Mouse (Mus musculus): ENCODE data around the gene Fgd3. TPM values are rescaled to one million over a fixed set of nuclear protein-coding genes. Genes with fewer than 3 reads are reported as not detected.

Gene Fgd3
- polyA plus RNA-seq (2015; fragmentation: Nextera tagmentation; extraction: Ambion mirVana), result 0.82 and 1.2 TPM in 2 replicates

GRCm38 (mm10) chr13:49320040-49320439 lies at the start of gene Fgd3:
Fgd3 (minus strand) TSS chr13:49320311.
- Histone ChIP-seq H3K9ac (ENCODE audit: low read depth, low read length) (peak within 1 kb of the TSS; percentile 46; the same call in 1 of the 2 replicates), H3K27ac (ENCODE audit: low read length) (no peak within 1 kb of the TSS), H3K36me3 (ENCODE audit: control insufficient read depth, insufficient read depth, low read length) (no peaks in the 10 kb centered on the region), H3K27me3 (replicated peaks; ENCODE audit: control insufficient read depth, insufficient read depth, low read length) (no peaks in the 10 kb centered on the region), H3K4me1 (ENCODE audit: control insufficient read depth, insufficient read depth, low read length) (peaks cover 8% of the 10 kb centered on the region), H3K4me2 (ENCODE audit: low read depth, low read length) (peak within 1 kb of the TSS; percentile 32), H3K9me3 (ENCODE audit: control insufficient read depth, low read length) (no peaks in the 10 kb centered on the region), H3K4me3 (ENCODE audit: low read length) (no peak within 1 kb of the TSS)
- 5% methylated on average over 10 of the region's 10 CpGs for WGBS
- peak; percentile 76 for ATAC-seq

GRCm38 (mm10) chr13:49369404-49369803 lies 49.3 kb upstream of the Fgd3 start:
- 90% methylated on average over 10 of the region's 10 CpGs for WGBS
- no peak for ATAC-seq

GRCm38 (mm10) chr13:49367657-49368440 lies 47.7 kb upstream of the Fgd3 start:
- Histone ChIP-seq H3K9me3 (ENCODE audit: control insufficient read depth, low read length) (no peaks in the 10 kb centered on the region), H3K36me3 (ENCODE audit: control insufficient read depth, insufficient read depth, low read length) (peaks cover 3% of the 10 kb centered on the region), H3K27ac (ENCODE audit: low read length) (no peak overlapping the region), H3K9ac (ENCODE audit: low read depth, low read length) (no peak overlapping the region), H3K27me3 (replicated peaks; ENCODE audit: control insufficient read depth, insufficient read depth, low read length) (no peaks in the 10 kb centered on the region), H3K4me2 (ENCODE audit: low read depth, low read length) (no peak overlapping the region), H3K4me3 (ENCODE audit: low read length) (no peak overlapping the region), H3K4me1 (ENCODE audit: control insufficient read depth, insufficient read depth, low read length) (peaks cover 32% of the 10 kb centered on the region)
- no peak for ATAC-seq
- 77% methylated on average over 4 of the region's 4 CpGs for WGBS

More at GRCm38 (mm10) chr13:49369404-49369803, 49.3 kb upstream of the Fgd3 start:
- H3K4me1 ChIP-seq (ENCODE audit: control insufficient read depth, insufficient read depth, low read length), result peaks cover 28% of the 10 kb centered on the region
- H3K4me3 ChIP-seq (ENCODE audit: low read length), result no peak overlapping the region
- no peaks in the 10 kb centered on the region for H3K27me3 ChIP-seq (replicated peaks; ENCODE audit: control insufficient read depth, insufficient read depth, low read length)
- no peak overlapping the region for H3K9ac ChIP-seq (ENCODE audit: low read depth, low read length)
- no peaks in the 10 kb centered on the region for H3K9me3 ChIP-seq (ENCODE audit: control insufficient read depth, low read length)
- H3K36me3 ChIP-seq (ENCODE audit: control insufficient read depth, insufficient read depth, low read length), result peaks cover 6% of the 10 kb centered on the region
- no peak overlapping the region for H3K4me2 ChIP-seq (ENCODE audit: low read depth, low read length)
- no peak overlapping the region for H3K27ac ChIP-seq (ENCODE audit: low read length)

- no peak for ATAC-seq
- 67% methylated on average over 2 of the region's 2 CpGs for WGBS
Measured at GRCm38 (mm10) chr13:49364716-49365115, 44.6 kb upstream of the Fgd3 start.

GRCm38 (mm10) chr13:49362804-49363203 lies 42.7 kb upstream of the Fgd3 start:
- 0 out of 2 replicates have a peak, but pooled peaks have one; percentile 3 for ATAC-seq
- H3K27ac ChIP-seq (ENCODE audit: low read length), result no peak overlapping the region
- 84% methylated on average over 2 of the region's 2 CpGs for WGBS

More at GRCm38 (mm10) chr13:49364716-49365115, 44.6 kb upstream of the Fgd3 start:
- H3K4me1 ChIP-seq (ENCODE audit: control insufficient read depth, insufficient read depth, low read length), result peaks cover 24% of the 10 kb centered on the region
- H3K36me3 ChIP-seq (ENCODE audit: control insufficient read depth, insufficient read depth, low read length), result peaks cover 3% of the 10 kb centered on the region
- H3K27ac ChIP-seq (ENCODE audit: low read length), result no peak overlapping the region
- H3K4me3 ChIP-seq (ENCODE audit: low read length), result no peak overlapping the region
- H3K27me3 ChIP-seq (replicated peaks; ENCODE audit: control insufficient read depth, insufficient read depth, low read length), result no peaks in the 10 kb centered on the region
- H3K9ac ChIP-seq (ENCODE audit: low read depth, low read length), result no peak overlapping the region
- no peaks in the 10 kb centered on the region for H3K9me3 ChIP-seq (ENCODE audit: control insufficient read depth, low read length)
- no peak overlapping the region for H3K4me2 ChIP-seq (ENCODE audit: low read depth, low read length)

GRCm38 (mm10) chr13:49362364-49362763 lies 42.3 kb upstream of the Fgd3 start:
- no peaks in the 10 kb centered on the region for H3K36me3 ChIP-seq (ENCODE audit: control insufficient read depth, insufficient read depth, low read length)
- H3K4me2 ChIP-seq (ENCODE audit: low read depth, low read length), result no peak overlapping the region
- H3K9ac ChIP-seq (ENCODE audit: low read depth, low read length), result 0 out of 2 replicates have a peak overlapping the region, but pooled peaks have one; percentile 12
- H3K27me3 ChIP-seq (replicated peaks; ENCODE audit: control insufficient read depth, insufficient read depth, low read length), result no peaks in the 10 kb centered on the region
- WGBS, result 73% methylated on average over 7 of the region's 7 CpGs
- no peak overlapping the region for H3K4me3 ChIP-seq (ENCODE audit: low read length)
- H3K27ac ChIP-seq (ENCODE audit: low read length), result no peak overlapping the region
- peak; percentile 22; the same call in 1 of the 2 replicates for ATAC-seq
- H3K4me1 ChIP-seq (ENCODE audit: control insufficient read depth, insufficient read depth, low read length), result peaks cover 20% of the 10 kb centered on the region
- no peaks in the 10 kb centered on the region for H3K9me3 ChIP-seq (ENCODE audit: control insufficient read depth, low read length)

More at GRCm38 (mm10) chr13:49362804-49363203, 42.7 kb upstream of the Fgd3 start:
- Histone ChIP-seq H3K4me2 (ENCODE audit: low read depth, low read length) (no peak overlapping the region), H3K4me3 (ENCODE audit: low read length) (no peak overlapping the region), H3K36me3 (ENCODE audit: control insufficient read depth, insufficient read depth, low read length) (no peaks in the 10 kb centered on the region), H3K4me1 (ENCODE audit: control insufficient read depth, insufficient read depth, low read length) (peaks cover 23% of the 10 kb centered on the region), H3K9ac (ENCODE audit: low read depth, low read length) (no peak overlapping the region), H3K27me3 (replicated peaks; ENCODE audit: control insufficient read depth, insufficient read depth, low read length) (no peaks in the 10 kb centered on the region), H3K9me3 (ENCODE audit: control insufficient read depth, low read length) (no peaks in the 10 kb centered on the region)

- Histone ChIP-seq H3K4me2 (ENCODE audit: low read depth, low read length) (no peak overlapping the region), H3K4me1 (ENCODE audit: control insufficient read depth, insufficient read depth, low read length) (peaks cover 20% of the 10 kb centered on the region), H3K4me3 (ENCODE audit: low read length) (no peak overlapping the region), H3K9me3 (ENCODE audit: control insufficient read depth, low read length) (no peaks in the 10 kb centered on the region), H3K9ac (ENCODE audit: low read depth, low read length) (no peak overlapping the region), H3K27ac (ENCODE audit: low read length) (no peak overlapping the region), H3K36me3 (ENCODE audit: control insufficient read depth, insufficient read depth, low read length) (no peaks in the 10 kb centered on the region), H3K27me3 (replicated peaks; ENCODE audit: control insufficient read depth, insufficient read depth, low read length) (no peaks in the 10 kb centered on the region)
- WGBS, result 21% methylated on average over 3 of the region's 3 CpGs
- ATAC-seq, result no peak
Measured at GRCm38 (mm10) chr13:49360906-49361406, 40.8 kb upstream of the Fgd3 start.

- Histone ChIP-seq H3K9me3 (ENCODE audit: control insufficient read depth, low read length) (no peaks in the 10 kb centered on the region), H3K4me3 (ENCODE audit: low read length) (no peak overlapping the region), H3K27me3 (replicated peaks; ENCODE audit: control insufficient read depth, insufficient read depth, low read length) (no peaks in the 10 kb centered on the region), H3K9ac (ENCODE audit: low read depth, low read length) (no peak overlapping the region), H3K4me1 (ENCODE audit: control insufficient read depth, insufficient read depth, low read length) (peaks cover 15% of the 10 kb centered on the region), H3K36me3 (ENCODE audit: control insufficient read depth, insufficient read depth, low read length) (no peaks in the 10 kb centered on the region), H3K4me2 (ENCODE audit: low read depth, low read length) (no peak overlapping the region), H3K27ac (ENCODE audit: low read length) (no peak overlapping the region)
- no peak for ATAC-seq
- WGBS, result 85% methylated on average over 3 of the region's 3 CpGs
Measured at GRCm38 (mm10) chr13:49358184-49358583, 38.1 kb upstream of the Fgd3 start.

- 92% methylated on average over 8 of the region's 8 CpGs for WGBS
Measured at GRCm38 (mm10) chr13:49357367-49358026, 37.4 kb upstream of the Fgd3 start.

More at GRCm38 (mm10) chr13:49357367-49358026, 37.4 kb upstream of the Fgd3 start:
- no peak for ATAC-seq
- peaks cover 19% of the 10 kb centered on the region for H3K4me1 ChIP-seq (ENCODE audit: control insufficient read depth, insufficient read depth, low read length)
- H3K36me3 ChIP-seq (ENCODE audit: control insufficient read depth, insufficient read depth, low read length), result no peaks in the 10 kb centered on the region
- no peak overlapping the region for H3K9ac ChIP-seq (ENCODE audit: low read depth, low read length)
- H3K27ac ChIP-seq (ENCODE audit: low read length), result no peak overlapping the region
- no peak overlapping the region for H3K4me2 ChIP-seq (ENCODE audit: low read depth, low read length)
- H3K9me3 ChIP-seq (ENCODE audit: control insufficient read depth, low read length), result no peaks in the 10 kb centered on the region
- H3K4me3 ChIP-seq (ENCODE audit: low read length), result no peak overlapping the region
- no peaks in the 10 kb centered on the region for H3K27me3 ChIP-seq (replicated peaks; ENCODE audit: control insufficient read depth, insufficient read depth, low read length)
